Mouse (Mus musculus): ENCODE results near the gene Sart1. TPM values are rescaled to one million over a fixed set of nuclear protein-coding genes. Genes with fewer than 3 reads are reported as not detected.

Gene Sart1
- total and polyA plus RNA-seq, 3 experiments: 40.5 to 183 (median 75.5) TPM

DNA sequence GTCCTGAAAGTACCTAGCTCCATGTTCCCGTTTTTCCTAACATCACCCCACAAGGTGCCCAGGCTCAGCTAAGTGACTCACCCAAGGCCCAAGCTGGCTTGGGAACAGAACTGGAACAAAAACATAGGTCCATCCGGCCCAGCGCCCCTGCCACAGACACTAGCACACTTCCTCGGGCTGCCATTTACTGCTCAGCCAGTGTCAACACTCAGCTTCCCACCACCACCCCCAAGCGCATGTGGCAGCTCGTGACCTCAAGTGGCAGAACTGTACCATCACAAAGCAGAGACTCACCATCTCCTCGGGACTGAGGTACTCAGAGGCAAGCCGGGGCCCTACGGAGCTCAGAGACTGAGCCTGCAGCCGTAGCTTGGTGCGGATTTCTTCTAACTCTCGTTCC, 5.2 kb downstream of the Sart1 start:
- TF ChIP-seq GATA1 (IDR thresholded peaks at IDR 0.05; ENCODE audit: borderline replicate concordance, low read length) (no peak), CTCF (IDR thresholded peaks at IDR 0.05; ENCODE audit: low read depth, low read length) (no peak), POLR2AphosphoS5 (IDR thresholded peaks at IDR 0.05; ENCODE audit: insufficient replicate concordance, low read depth, low read length) (no peak), GATA2 (IDR thresholded peaks at IDR 0.05; ENCODE audit: borderline replicate concordance, low read depth, low read length) (no peak)
- Histone ChIP-seq H3K36me3 (replicated peaks) (peaks cover 89% of the 10 kb centered on the region), H3K27me3 (ENCODE audit: insufficient read depth, low read length) (no peaks in the 10 kb centered on the region), H3K4me1 (ENCODE audit: insufficient read depth, low read depth, low read length) (peaks cover 25% of the 10 kb centered on the region), H3K4me3 (ENCODE audit: low read depth, low read length) (no peak overlapping the region), H3K9me3 (replicated peaks) (no peaks in the 10 kb centered on the region)
- ATAC-seq (ENCODE audit: extremely low read depth, insufficient number of reproducible peaks, low FRiP score, poor library complexity, severe bottlenecking) (no peak), DNase-seq (ENCODE audit: low spot score) (no peak)

DNA sequence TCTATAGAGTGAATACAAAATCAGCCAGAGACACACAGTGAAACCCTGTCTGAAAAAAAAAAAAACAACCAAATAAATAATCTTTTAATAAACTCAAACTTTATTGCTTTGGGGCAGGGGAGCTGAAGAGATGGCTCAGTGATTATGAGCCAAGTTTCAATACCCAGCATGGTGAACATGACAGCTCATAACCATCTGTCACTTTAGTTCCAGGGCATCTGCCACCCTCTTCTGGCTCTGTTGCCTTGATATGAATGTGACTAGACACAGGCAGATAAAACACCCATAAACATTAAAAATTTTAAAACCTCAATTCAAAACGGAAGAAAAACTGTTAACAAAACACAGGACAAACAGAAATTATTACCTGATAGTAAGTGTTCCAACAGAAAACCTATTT, 11.1 kb downstream of the Sart1 start:
- no peak for DNase-seq (ENCODE audit: low spot score)
- no peak for TF ChIP-seq GATA1 (IDR thresholded peaks at IDR 0.05; ENCODE audit: borderline replicate concordance, low read length)
- H3K36me3 ChIP-seq (replicated peaks): peaks cover 94% of the 10 kb centered on the region

DNA sequence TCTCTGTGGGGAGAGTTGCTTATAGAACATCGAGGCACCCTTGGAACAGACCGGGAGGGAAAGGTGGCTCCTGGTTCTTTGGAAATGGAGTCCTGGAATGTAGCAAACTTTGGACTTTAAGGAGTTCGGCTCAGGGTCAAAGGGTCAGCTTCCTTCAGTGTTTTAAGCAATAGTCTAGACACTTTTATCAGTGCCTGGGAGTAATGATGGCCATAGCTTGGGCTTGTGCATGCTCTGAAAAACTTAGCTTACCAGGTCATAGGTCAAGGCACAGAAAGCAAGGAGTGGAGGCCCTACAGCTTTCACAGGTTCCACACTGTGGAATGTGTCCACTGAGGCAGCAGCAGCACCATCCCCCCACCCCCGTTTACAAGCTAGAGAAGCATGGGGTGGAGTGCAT, 13.8 kb downstream of the Sart1 start:
- Histone ChIP-seq H3K36me3 (replicated peaks) (peaks cover 91% of the 10 kb centered on the region), H3K4me3 (ENCODE audit: low read depth, low read length) (no peak overlapping the region), H3K27me3 (ENCODE audit: insufficient read depth, low read length) (no peaks in the 10 kb centered on the region), H3K4me1 (ENCODE audit: insufficient read depth, low read depth, low read length) (peaks cover 11% of the 10 kb centered on the region; the same call in 1 of the 2 replicates), H3K9me3 (replicated peaks) (no peaks in the 10 kb centered on the region)
- ATAC-seq (ENCODE audit: extremely low read depth, insufficient number of reproducible peaks, low FRiP score, poor library complexity, severe bottlenecking) (no peak), DNase-seq (ENCODE audit: low spot score) (no peak)
- TF ChIP-seq GATA1 (IDR thresholded peaks at IDR 0.05; ENCODE audit: borderline replicate concordance, low read length): no peak
- no peak for TF ChIP-seq CTCF (IDR thresholded peaks at IDR 0.05; ENCODE audit: low read depth, low read length)
- no peak for TF ChIP-seq GATA2 (IDR thresholded peaks at IDR 0.05; ENCODE audit: borderline replicate concordance, low read depth, low read length)
- no peak for TF ChIP-seq TAL1 (conservative IDR thresholded peaks at IDR 0.05; ENCODE audit: low read depth, low read length)
- TF ChIP-seq POLR2AphosphoS5 (IDR thresholded peaks at IDR 0.05; ENCODE audit: insufficient replicate concordance, low read depth, low read length): no peak

More for the DNA sequence above, 11.1 kb downstream of the Sart1 start:
- no peaks in the 10 kb centered on the region for H3K9me3 ChIP-seq (replicated peaks)
- peaks cover 6% of the 10 kb centered on the region; the same call in 1 of the 2 replicates for H3K4me1 ChIP-seq (ENCODE audit: insufficient read depth, low read depth, low read length)
- H3K27me3 ChIP-seq (ENCODE audit: insufficient read depth, low read length): no peaks in the 10 kb centered on the region
- no peak for ATAC-seq (ENCODE audit: extremely low read depth, insufficient number of reproducible peaks, low FRiP score, poor library complexity, severe bottlenecking)
- no peak overlapping the region for H3K4me3 ChIP-seq (ENCODE audit: low read depth, low read length)

DNA sequence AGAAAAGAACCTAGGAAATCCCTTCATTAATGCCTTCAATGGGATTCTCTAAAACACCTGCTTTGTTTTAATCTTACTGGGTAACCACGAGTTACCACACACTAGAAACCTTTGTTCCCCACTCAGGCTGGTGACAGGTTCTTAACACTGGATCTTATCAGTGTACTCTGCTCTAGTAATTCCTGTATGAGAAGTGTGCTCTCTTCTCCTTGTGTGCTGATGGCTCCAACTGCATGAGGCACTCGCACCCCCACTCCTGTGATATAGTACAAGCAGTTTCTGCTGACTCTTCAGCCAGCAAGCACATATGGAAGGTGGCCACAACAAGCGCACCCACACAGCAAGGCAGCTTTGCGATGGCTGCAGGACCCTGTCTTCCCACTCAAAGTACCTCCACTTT, 14.3 kb downstream of the Sart1 start:
- Histone ChIP-seq H3K36me3 (replicated peaks) (peaks cover 91% of the 10 kb centered on the region), H3K9me3 (replicated peaks) (no peaks in the 10 kb centered on the region), H3K4me1 (ENCODE audit: insufficient read depth, low read depth, low read length) (peaks cover 12% of the 10 kb centered on the region; the same call in 1 of the 2 replicates), H3K4me3 (ENCODE audit: low read depth, low read length) (no peak overlapping the region), H3K27me3 (ENCODE audit: insufficient read depth, low read length) (no peaks in the 10 kb centered on the region)
- ATAC-seq (ENCODE audit: extremely low read depth, insufficient number of reproducible peaks, low FRiP score, poor library complexity, severe bottlenecking): no peak
- DNase-seq (ENCODE audit: low spot score): no peak
- TF ChIP-seq CTCF (IDR thresholded peaks at IDR 0.05; ENCODE audit: low read depth, low read length) (no peak), GATA2 (IDR thresholded peaks at IDR 0.05; ENCODE audit: borderline replicate concordance, low read depth, low read length) (no peak), TAL1 (conservative IDR thresholded peaks at IDR 0.05; ENCODE audit: low read depth, low read length) (no peak), POLR2AphosphoS5 (IDR thresholded peaks at IDR 0.05; ENCODE audit: insufficient replicate concordance, low read depth, low read length) (no peak), GATA1 (IDR thresholded peaks at IDR 0.05; ENCODE audit: borderline replicate concordance, low read length) (no peak)

DNA sequence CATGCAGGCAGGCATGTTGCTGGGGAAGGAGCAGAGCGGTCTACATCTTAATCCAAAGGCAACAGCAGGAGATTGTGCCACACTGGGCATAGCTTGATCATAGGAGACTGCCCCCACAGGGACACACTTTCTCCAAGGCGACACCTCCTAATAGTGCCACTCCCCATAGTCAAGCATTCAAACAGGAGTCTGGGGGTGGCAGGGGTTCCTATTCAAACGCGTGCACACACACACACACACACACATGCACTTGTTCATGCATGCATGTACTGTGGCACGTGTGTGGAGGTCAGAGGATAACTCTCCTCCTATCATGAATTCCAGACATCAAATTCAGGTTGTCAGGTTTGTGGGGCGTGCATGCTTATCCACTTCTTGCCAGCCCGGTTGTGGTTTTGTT, 15.8 kb downstream of the Sart1 start:
- Histone ChIP-seq H3K4me1 (ENCODE audit: insufficient read depth, low read depth, low read length) (peaks cover 25% of the 10 kb centered on the region), H3K4me3 (ENCODE audit: low read depth, low read length) (no peak overlapping the region), H3K36me3 (replicated peaks) (peaks cover 91% of the 10 kb centered on the region), H3K27me3 (ENCODE audit: insufficient read depth, low read length) (no peaks in the 10 kb centered on the region), H3K9me3 (replicated peaks) (no peaks in the 10 kb centered on the region)
- DNase-seq (ENCODE audit: low spot score): no peak
- TF ChIP-seq GATA2 (IDR thresholded peaks at IDR 0.05; ENCODE audit: borderline replicate concordance, low read depth, low read length): no peak
- no peak for TF ChIP-seq GATA1 (IDR thresholded peaks at IDR 0.05; ENCODE audit: borderline replicate concordance, low read length)
- TF ChIP-seq POLR2AphosphoS5 (IDR thresholded peaks at IDR 0.05; ENCODE audit: insufficient replicate concordance, low read depth, low read length): peak; percentile 55; the same call in 1 of the 2 replicates
- TF ChIP-seq TAL1 (conservative IDR thresholded peaks at IDR 0.05; ENCODE audit: low read depth, low read length): no peak
- ATAC-seq (ENCODE audit: extremely low read depth, insufficient number of reproducible peaks, low FRiP score, poor library complexity, severe bottlenecking): no peak

DNA sequence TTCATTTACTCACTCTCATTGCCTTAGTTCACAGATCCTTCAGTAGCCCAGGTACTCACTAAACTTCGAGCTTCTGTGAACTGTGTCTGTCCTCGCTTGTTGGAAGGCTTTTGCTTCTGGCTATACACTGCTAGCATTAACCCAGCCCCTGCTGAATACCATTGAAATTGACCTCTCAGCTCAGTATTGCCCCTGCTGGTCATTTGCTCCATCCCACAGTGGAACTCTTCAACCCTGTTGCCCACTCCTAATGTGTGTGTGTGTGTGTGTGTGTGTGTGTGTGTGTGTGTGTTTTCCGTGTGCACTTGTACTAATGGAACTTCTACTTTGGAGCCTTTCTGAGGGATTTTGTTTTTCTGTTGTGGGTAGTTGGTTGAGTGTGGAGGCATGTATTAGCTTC, 17.6 kb downstream of the Sart1 start:
- H3K4me1 ChIP-seq (ENCODE audit: insufficient read depth, low read depth, low read length): peaks cover 29% of the 10 kb centered on the region
- no peaks in the 10 kb centered on the region for H3K9me3 ChIP-seq (replicated peaks)
- no peak for ATAC-seq (ENCODE audit: extremely low read depth, insufficient number of reproducible peaks, low FRiP score, poor library complexity, severe bottlenecking)
- TF ChIP-seq CTCF (IDR thresholded peaks at IDR 0.05; ENCODE audit: low read depth, low read length) (no peak), POLR2AphosphoS5 (IDR thresholded peaks at IDR 0.05; ENCODE audit: insufficient replicate concordance, low read depth, low read length) (no peak), GATA1 (IDR thresholded peaks at IDR 0.05; ENCODE audit: borderline replicate concordance, low read length) (no peak), TAL1 (conservative IDR thresholded peaks at IDR 0.05; ENCODE audit: low read depth, low read length) (no peak), GATA2 (IDR thresholded peaks at IDR 0.05; ENCODE audit: borderline replicate concordance, low read depth, low read length) (no peak)
- peaks cover 75% of the 10 kb centered on the region for H3K36me3 ChIP-seq (replicated peaks)
- H3K27me3 ChIP-seq (ENCODE audit: insufficient read depth, low read length): no peaks in the 10 kb centered on the region
- no peak overlapping the region for H3K4me3 ChIP-seq (ENCODE audit: low read depth, low read length)
- DNase-seq (ENCODE audit: low spot score): no peak

DNA sequence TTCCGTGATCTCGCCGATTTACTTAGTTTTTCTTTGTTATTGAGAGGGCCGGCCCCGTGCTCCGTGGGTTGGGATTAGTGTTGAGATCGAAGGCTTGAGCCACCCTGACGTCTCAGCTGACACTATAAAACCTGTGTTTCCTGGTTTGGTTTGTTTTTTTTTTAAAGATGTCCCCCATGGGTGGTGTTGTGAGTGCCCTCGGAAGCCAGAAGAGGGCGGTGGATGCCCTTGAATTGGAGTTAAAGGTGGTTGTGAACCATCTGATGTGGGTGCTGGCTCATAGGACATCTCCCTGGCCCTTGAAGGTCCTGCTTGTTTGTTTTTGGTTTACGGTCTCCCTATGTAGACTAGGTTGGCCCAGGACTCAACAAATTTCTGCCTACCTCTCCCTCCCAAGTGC, 21.0 kb downstream of the Sart1 start:
- no peaks in the 10 kb centered on the region for H3K9me3 ChIP-seq (replicated peaks)
- peak overlapping the region; percentile 100 for H3K4me3 ChIP-seq (ENCODE audit: low read depth, low read length)
- peaks cover 76% of the 10 kb centered on the region for H3K36me3 ChIP-seq (replicated peaks)
- no peak for TF ChIP-seq CTCF (IDR thresholded peaks at IDR 0.05; ENCODE audit: low read depth, low read length)
- TF ChIP-seq GATA1 (IDR thresholded peaks at IDR 0.05; ENCODE audit: borderline replicate concordance, low read length): no peak
- no peak for TF ChIP-seq TAL1 (conservative IDR thresholded peaks at IDR 0.05; ENCODE audit: low read depth, low read length)
- TF ChIP-seq POLR2AphosphoS5 (IDR thresholded peaks at IDR 0.05; ENCODE audit: insufficient replicate concordance, low read depth, low read length): no peak
- TF ChIP-seq GATA2 (IDR thresholded peaks at IDR 0.05; ENCODE audit: borderline replicate concordance, low read depth, low read length): no peak
- peaks cover 40% of the 10 kb centered on the region for H3K4me1 ChIP-seq (ENCODE audit: insufficient read depth, low read depth, low read length)
- DNase-seq (ENCODE audit: low spot score) (no peak), ATAC-seq (ENCODE audit: extremely low read depth, insufficient number of reproducible peaks, low FRiP score, poor library complexity, severe bottlenecking) (no peak)
- H3K27me3 ChIP-seq (ENCODE audit: insufficient read depth, low read length): no peaks in the 10 kb centered on the region

Measured in G1E (cell line).